Mouse (Mus musculus) midbrain, embryonic 13.5 days (tissue): ENCODE results near the gene R3hdm2. TPM values are rescaled to one million over a fixed set of nuclear protein-coding genes. Genes with fewer than 3 reads are reported as not detected.

Experiments
- ATAC-seq: fragments of 200-750 bp; cut with Nextera tagmentation; 2 replicates; pipeline ENCODE4 v1.8.0; 2017; ENCODE audit warnings: mild to moderate bottlenecking, moderate TSS enrichment, moderate library complexity
- H3K27ac ChIP-seq: fragments of 300-500 bp; sonication (generic); 2 replicates; pipeline ENCODE4 v1.5.1; 2015; ENCODE audit warnings: inconsistent platforms, mild to moderate bottlenecking, moderate library complexity
- H3K27me3 ChIP-seq: fragments of 300-500 bp; sonication (generic); 2 replicates; pipeline ENCODE4 v1.6.1; 2015; ENCODE audit warnings: mild to moderate bottlenecking, inconsistent platforms
- H3K36me3 ChIP-seq: fragments of 300-500 bp; sonication (generic); 2 replicates; pipeline ENCODE4 v1.6.1; 2015; ENCODE audit warnings: mild to moderate bottlenecking, inconsistent platforms
- H3K4me1 ChIP-seq: fragments of 300-500 bp; sonication (generic); replicated peaks from 2 replicates; pipeline ENCODE4 v1.6.1; 2015; ENCODE audit warnings: inconsistent platforms
- H3K4me2 ChIP-seq: fragments of 300-500 bp; sonication (generic); replicated peaks from 2 replicates; pipeline ENCODE4 v1.6.1; 2015; ENCODE audit warnings: moderate library complexity, mild to moderate bottlenecking, inconsistent platforms
- H3K4me3 ChIP-seq: fragments of 300-500 bp; sonication (generic); replicated peaks from 2 replicates; pipeline ENCODE4 v1.5.1; 2015; ENCODE audit warnings: mild to moderate bottlenecking, inconsistent platforms
- H3K9ac ChIP-seq: fragments of 300-500 bp; sonication (generic); replicated peaks from 2 replicates; pipeline ENCODE4 v1.6.1; 2015; ENCODE audit warnings: mild to moderate bottlenecking, inconsistent platforms
- H3K9me3 ChIP-seq: fragments of 300-500 bp; sonication (generic); 2 replicates; pipeline ENCODE4 v1.6.1; 2016; ENCODE audit warnings: mild to moderate bottlenecking, inconsistent platforms
- WGBS: fragments of 180-500 bp; shearing (Covaris S2); methylation state at CpG from one replicate; pipeline ENCODE4 v1.1.7; 2015; 5-methylcytosine and 5-hydroxymethylcytosine counted together
- polyA plus RNA-seq: library from polyadenylated mRNA; unstranded; fragments of >200 nt; fragmentation: Nextera tagmentation; extraction: Ambion mirVana; gene quantifications from 2 replicates; pipeline ENCODE4 v1.2.1, GENCODE M21; 2015

Gene R3hdm2
- polyA plus RNA-seq, 1 experiment from 2014 or later = 36.1 TPM

- H3K9me3 ChIP-seq = no peaks in the 10 kb centered on the region
- no peak overlapping the region for H3K9ac ChIP-seq
- H3K36me3 ChIP-seq = no peaks in the 10 kb centered on the region
- no peaks in the 10 kb centered on the region for H3K27me3 ChIP-seq
- ATAC-seq = no peak
- no peak overlapping the region for H3K4me2 ChIP-seq
- no peak overlapping the region for H3K27ac ChIP-seq
- peaks cover 16% of the 10 kb centered on the region for H3K4me1 ChIP-seq
- WGBS = 96% methylated on average over 1 of the region's 1 CpGs
- H3K4me3 ChIP-seq = no peak overlapping the region
These were observed 47.9 kb downstream of the R3hdm2 start for GRCm38 (mm10) chr10:127427987-127428386.

DNA sequence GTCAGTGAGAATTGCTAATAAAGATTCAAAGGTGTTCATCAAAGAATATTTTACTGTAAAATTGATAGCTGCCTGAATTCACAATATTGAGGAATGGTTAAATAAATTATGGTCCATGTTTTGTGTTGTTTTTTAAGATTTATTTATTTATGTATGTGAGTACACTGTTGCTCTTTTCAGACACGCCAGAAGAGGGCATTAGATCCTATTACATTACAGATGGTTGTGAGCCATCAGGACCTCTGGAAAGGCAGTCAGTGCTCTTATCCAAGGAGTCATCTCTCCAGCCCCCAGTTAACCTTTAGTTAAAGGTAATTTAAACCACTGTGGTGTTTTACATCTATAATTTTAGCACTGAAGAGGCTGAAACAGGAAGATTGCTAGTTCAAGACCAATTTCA is 49.4 kb downstream of the R3hdm2 start:
- H3K9ac ChIP-seq = no peak overlapping the region
- no peak overlapping the region for H3K27ac ChIP-seq
- H3K4me2 ChIP-seq = no peak overlapping the region
- peaks cover 14% of the 10 kb centered on the region for H3K4me1 ChIP-seq
- H3K9me3 ChIP-seq = no peaks in the 10 kb centered on the region
- WGBS = 80% methylated on average over 1 of the region's 1 CpGs
- H3K4me3 ChIP-seq = no peak overlapping the region
- H3K27me3 ChIP-seq = no peaks in the 10 kb centered on the region
- no peak for ATAC-seq
- H3K36me3 ChIP-seq = no peaks in the 10 kb centered on the region

DNA sequence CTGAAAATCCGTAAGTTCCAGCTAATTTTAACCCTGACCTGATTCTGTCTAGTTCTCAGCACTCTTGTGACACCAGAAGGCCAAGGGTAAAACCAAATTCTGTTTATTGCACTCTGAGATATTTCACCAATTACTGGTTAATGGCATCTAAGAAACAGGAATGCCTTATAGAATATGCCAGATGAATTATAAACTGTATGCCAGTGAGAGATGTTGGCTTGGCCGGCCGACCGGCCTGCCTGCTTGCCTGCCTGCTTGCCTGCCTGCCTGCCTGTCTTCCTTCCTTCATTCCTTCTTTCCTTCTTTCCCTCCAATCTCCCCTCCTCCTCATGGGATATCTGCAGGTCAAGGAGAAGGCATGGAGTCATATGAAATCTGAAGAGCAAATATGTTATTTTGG is 52.3 kb downstream of the R3hdm2 start:
- no peak for ATAC-seq
- Histone ChIP-seq H3K36me3 (peaks cover 5% of the 10 kb centered on the region; the same call in 1 of the 2 replicates), H3K4me3 (no peak overlapping the region), H3K4me1 (no peaks in the 10 kb centered on the region), H3K9me3 (no peaks in the 10 kb centered on the region), H3K9ac (no peak overlapping the region), H3K27ac (no peak overlapping the region), H3K4me2 (no peak overlapping the region), H3K27me3 (no peaks in the 10 kb centered on the region)
- WGBS = 97% methylated on average over 4 of the region's 4 CpGs

- no peak overlapping the region for H3K4me3 ChIP-seq
- ATAC-seq = no peak
- no peaks in the 10 kb centered on the region for H3K9me3 ChIP-seq
- no peaks in the 10 kb centered on the region for H3K27me3 ChIP-seq
- H3K27ac ChIP-seq = no peak overlapping the region
- H3K4me1 ChIP-seq = no peaks in the 10 kb centered on the region
- H3K9ac ChIP-seq = no peak overlapping the region
- 95% methylated on average over 5 of the region's 5 CpGs for WGBS
- no peak overlapping the region for H3K4me2 ChIP-seq
- H3K36me3 ChIP-seq = peaks cover 7% of the 10 kb centered on the region; the same call in 1 of the 2 replicates
These were observed 57.4 kb downstream of the R3hdm2 start for GRCm38 (mm10) chr10:127437354-127438113.

GRCm38 (mm10) chr10:127453701-127454100 is 73.6 kb downstream of the R3hdm2 start:
- no peaks in the 10 kb centered on the region for H3K4me1 ChIP-seq
- no peaks in the 10 kb centered on the region for H3K9me3 ChIP-seq
- no peak for ATAC-seq
- H3K27ac ChIP-seq = no peak overlapping the region
- 97% methylated on average over 1 of the region's 1 CpGs for WGBS
- peaks cover 75% of the 10 kb centered on the region for H3K36me3 ChIP-seq
- H3K4me2 ChIP-seq = no peak overlapping the region
- no peak overlapping the region for H3K4me3 ChIP-seq
- H3K27me3 ChIP-seq = no peaks in the 10 kb centered on the region
- H3K9ac ChIP-seq = no peak overlapping the region

GRCm38 (mm10) chr10:127462411-127463096 is 82.4 kb downstream of the R3hdm2 start:
- Histone ChIP-seq H3K4me1 (no peaks in the 10 kb centered on the region), H3K9ac (no peak overlapping the region), H3K36me3 (peaks cover 76% of the 10 kb centered on the region), H3K4me3 (no peak overlapping the region), H3K27ac (no peak overlapping the region), H3K27me3 (no peaks in the 10 kb centered on the region), H3K4me2 (no peak overlapping the region), H3K9me3 (no peaks in the 10 kb centered on the region)
- 62% methylated on average over 5 of the region's 5 CpGs for WGBS
- ATAC-seq = no peak

DNA sequence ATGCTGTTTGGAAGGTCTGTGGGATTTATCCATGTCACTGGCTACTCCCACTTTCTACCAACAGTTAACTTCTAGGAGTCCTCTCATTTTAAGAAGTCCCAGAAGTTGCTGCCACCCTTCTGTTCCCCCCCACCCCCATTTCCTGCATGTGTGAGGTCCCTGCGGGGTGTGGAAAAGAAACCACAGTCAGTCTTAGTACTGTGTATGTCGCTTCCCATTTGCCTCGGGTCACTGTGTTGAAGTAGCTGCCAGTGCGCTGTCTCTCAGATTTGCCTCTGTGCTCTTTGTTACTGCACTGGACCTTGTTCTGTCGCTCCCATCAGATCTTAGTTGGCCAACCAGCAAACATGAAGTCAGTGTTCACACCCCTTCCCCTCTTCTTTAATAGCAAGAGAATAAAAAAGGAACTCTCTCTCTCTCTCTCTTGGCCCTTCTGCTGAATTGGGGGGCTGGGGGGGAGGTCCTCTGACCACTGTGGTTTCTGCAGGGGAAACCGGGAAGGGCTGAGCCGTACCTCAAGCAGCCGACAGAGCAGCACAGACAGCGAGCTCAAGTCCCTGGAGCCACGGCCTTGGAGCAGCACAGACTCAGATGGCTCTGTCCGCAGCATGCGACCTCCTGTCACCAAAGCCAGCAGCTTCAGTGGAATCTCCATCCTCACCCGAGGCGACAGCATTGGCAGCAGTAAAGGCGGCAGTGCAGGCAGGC is 91.3 kb downstream of the R3hdm2 start:
- ATAC-seq = no peak
- Histone ChIP-seq H3K9me3 (no peaks in the 10 kb centered on the region; the same call in 1 of the 2 replicates), H3K4me3 (no peak overlapping the region), H3K27me3 (no peaks in the 10 kb centered on the region), H3K27ac (no peak overlapping the region), H3K9ac (no peak overlapping the region), H3K4me1 (no peaks in the 10 kb centered on the region), H3K4me2 (no peak overlapping the region), H3K36me3 (peaks cover 54% of the 10 kb centered on the region)
- 82% methylated on average over 15 of the region's 15 CpGs for WGBS

GRCm38 (mm10) chr10:127472722-127473121 is 92.6 kb downstream of the R3hdm2 start:
- Histone ChIP-seq H3K36me3 (peaks cover 67% of the 10 kb centered on the region), H3K4me3 (no peak overlapping the region), H3K27ac (no peak overlapping the region), H3K27me3 (no peaks in the 10 kb centered on the region), H3K9ac (no peak overlapping the region), H3K4me2 (no peak overlapping the region), H3K4me1 (no peaks in the 10 kb centered on the region), H3K9me3 (no peaks in the 10 kb centered on the region; the same call in 1 of the 2 replicates)
- ATAC-seq = no peak
- WGBS = 87% methylated on average over 9 of the region's 9 CpGs

DNA sequence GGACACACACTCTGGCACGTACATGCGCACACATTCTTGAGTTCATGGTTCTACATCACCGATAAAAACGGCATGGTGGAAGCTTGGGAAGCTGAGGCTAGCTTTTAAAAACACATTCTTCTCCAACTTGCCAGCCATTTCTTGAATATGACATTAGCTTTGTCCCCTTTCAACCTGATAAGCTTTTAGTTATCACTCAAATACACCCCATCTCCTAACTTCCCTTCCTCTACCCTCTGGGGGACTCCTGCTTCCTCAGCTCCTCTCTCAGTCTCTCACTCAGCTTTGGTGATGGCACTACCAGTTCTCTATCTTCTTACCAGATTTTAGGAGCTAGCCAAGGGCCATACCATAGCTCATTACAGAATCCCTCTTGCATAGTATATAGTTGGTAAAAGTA is 95.0 kb downstream of the R3hdm2 start:
- Histone ChIP-seq H3K27ac (no peak overlapping the region), H3K27me3 (no peaks in the 10 kb centered on the region), H3K4me2 (no peak overlapping the region), H3K9ac (no peak overlapping the region), H3K9me3 (no peaks in the 10 kb centered on the region; the same call in 1 of the 2 replicates), H3K36me3 (peaks cover 63% of the 10 kb centered on the region), H3K4me3 (no peak overlapping the region), H3K4me1 (no peaks in the 10 kb centered on the region)
- ATAC-seq = no peak
- 96% methylated on average over 4 of the region's 4 CpGs for WGBS

GRCm38 (mm10) chr10:127476541-127476940 is 96.4 kb downstream of the R3hdm2 start:
- WGBS = 81% methylated on average over 3 of the region's 3 CpGs
- Histone ChIP-seq H3K4me1 (no peaks in the 10 kb centered on the region), H3K4me3 (no peak overlapping the region), H3K9me3 (no peaks in the 10 kb centered on the region), H3K27me3 (no peaks in the 10 kb centered on the region), H3K9ac (no peak overlapping the region), H3K4me2 (no peak overlapping the region), H3K36me3 (peaks cover 63% of the 10 kb centered on the region), H3K27ac (no peak overlapping the region)
- ATAC-seq = no peak

- H3K4me3 ChIP-seq = no peak overlapping the region
- H3K27ac ChIP-seq = no peak overlapping the region; the same call in 1 of the 2 replicates
- peaks cover 62% of the 10 kb centered on the region for H3K36me3 ChIP-seq
- ATAC-seq = no peak
- no peaks in the 10 kb centered on the region for H3K4me1 ChIP-seq
- 84% methylated on average over 7 of the region's 7 CpGs for WGBS
- no peak overlapping the region for H3K4me2 ChIP-seq
- no peak overlapping the region for H3K9ac ChIP-seq
- no peaks in the 10 kb centered on the region for H3K27me3 ChIP-seq
- H3K9me3 ChIP-seq = no peaks in the 10 kb centered on the region
These were observed 97.2 kb downstream of the R3hdm2 start for GRCm38 (mm10) chr10:127477301-127477700.

DNA sequence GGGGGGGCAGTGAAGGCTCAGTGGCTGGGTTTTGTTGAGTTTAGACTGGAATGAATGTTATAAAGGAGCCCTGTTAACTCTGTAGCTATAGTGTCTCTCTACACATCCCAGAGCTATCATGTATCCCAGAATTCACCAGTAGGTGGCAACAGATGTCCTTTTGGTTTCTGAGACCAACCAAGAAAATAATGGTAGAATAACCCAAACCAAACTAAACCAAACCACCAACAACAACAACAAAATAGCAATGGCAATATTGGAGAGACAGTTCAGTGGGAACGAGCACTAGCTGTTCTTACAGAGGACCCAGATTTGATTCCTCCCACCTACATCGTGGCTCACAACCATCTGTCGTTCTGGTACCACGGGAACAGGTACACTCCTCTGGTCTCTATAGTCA is 99.0 kb downstream of the R3hdm2 start:
- WGBS = 92% methylated on average over 4 of the region's 4 CpGs
- H3K4me3 ChIP-seq = no peak overlapping the region

More for the DNA sequence above, 99.0 kb downstream of the R3hdm2 start:
- Histone ChIP-seq H3K36me3 (peaks cover 62% of the 10 kb centered on the region), H3K4me1 (no peaks in the 10 kb centered on the region), H3K27ac (no peak overlapping the region), H3K9ac (no peak overlapping the region), H3K9me3 (no peaks in the 10 kb centered on the region), H3K4me2 (no peak overlapping the region), H3K27me3 (no peaks in the 10 kb centered on the region)
- no peak for ATAC-seq
